Mouse (Mus musculus): ENCODE measurements around the gene Lmcd1. TPM values are rescaled to one million over a fixed set of nuclear protein-coding genes. Genes with fewer than 3 reads are reported as not detected.

Lmcd1 gene
- total and polyA plus RNA-seq, 3 experiments: 0.64 to 4.8 (median 2.3) TPM

- H3K4me3 ChIP-seq (replicated peaks in 1 of 3; ENCODE audit: low read depth in 2 of 3, low read length in 2 of 3, poor library complexity in 1 of 3): no peak overlapping the region
- H3K4me2 ChIP-seq (ENCODE audit: insufficient read depth, low read depth, poor library complexity, severe bottlenecking): no peak overlapping the region
- no peaks in the 10 kb centered on the region for H3K79me2 ChIP-seq (replicated peaks; ENCODE audit: control insufficient read depth, extremely low read depth, insufficient read depth, poor library complexity, severe bottlenecking)
- no peaks in the 10 kb centered on the region for H3K27me3 ChIP-seq (replicated peaks)
- H3K36me3 ChIP-seq (replicated peaks in 1 of 2; ENCODE audit: control insufficient read depth in 1 of 2, insufficient read depth in 1 of 2, low read length in 1 of 2): no peaks in the 10 kb centered on the region
- no peak overlapping the region for H3K27ac ChIP-seq (ENCODE audit: insufficient read depth, low read depth)
- peaks cover 15% of the 10 kb centered on the region for H3K9me3 ChIP-seq (replicated peaks; ENCODE audit: low read length)
- no peak for DNase-seq (ENCODE audit: extremely low read depth)
- peaks cover 0 to 7% of the 10 kb centered on the region in 2 experiments; a peak in 1 of 4 replicates for H3K4me1 ChIP-seq (ENCODE audit: control insufficient read depth in 1 of 2, insufficient read depth in 2 of 2)
- H3K9ac ChIP-seq (ENCODE audit: insufficient read depth, low read depth): no peak overlapping the region
- in situ Hi-C loops (cut with MboI; ENCODE audit: low pct_ligation_motif_present, low pct_unique_long_range_greater_than_20kb, low sequenced_read_pairs) (no loop called here), dilution Hi-C loops (cut with MboI; ENCODE audit: extremely low pct_ligation_motif_present, extremely low pct_unique_long_range_greater_than_20kb, low sequenced_read_pairs) (no loop called here)
- no peak for TF ChIP-seq JUND (conservative IDR thresholded peaks at IDR 0.05; ENCODE audit: low read depth, low read length)
- no peak for TF ChIP-seq USF1 (IDR thresholded peaks at IDR 0.05; ENCODE audit: low read depth, low read length)
- TF ChIP-seq GABPA (IDR thresholded peaks at IDR 0.05; ENCODE audit: insufficient replicate concordance, low read depth, low read length): no peak
- TF ChIP-seq MAFK (IDR thresholded peaks at IDR 0.05; ENCODE audit: insufficient replicate concordance, low read length): no peak
- no peak for TF ChIP-seq ZKSCAN1 (IDR thresholded peaks at IDR 0.05; ENCODE audit: borderline replicate concordance, low read depth, low read length)
- no peak for TF ChIP-seq ELF1 (IDR thresholded peaks at IDR 0.05; ENCODE audit: low read depth, low read length)
- no peak for TF ChIP-seq USF2 (conservative IDR thresholded peaks at IDR 0.05; ENCODE audit: low read depth, low read length)
- no peak for TF ChIP-seq SIN3A (IDR thresholded peaks at IDR 0.05; ENCODE audit: low read length)
- no peak for TF ChIP-seq RCOR1 (conservative IDR thresholded peaks at IDR 0.05; ENCODE audit: low read depth, low read length)
- no peak for TF ChIP-seq EP300 (IDR thresholded peaks at IDR 0.05; ENCODE audit: low read length)
- TF ChIP-seq IRF4 (IDR thresholded peaks at IDR 0.05; ENCODE audit: low read depth, low read length): no peak
- TF ChIP-seq POLR2AphosphoS2 (IDR thresholded peaks at IDR 0.05; ENCODE audit: low read depth, low read length): no peak
- TF ChIP-seq MYC (IDR thresholded peaks at IDR 0.05; ENCODE audit: low read depth, low read length): no peak
Measured at GRCm38 (mm10) chr6:112255388-112256225, 18.0 kb upstream of the Lmcd1 start.

- TF ChIP-seq RCOR1 (conservative IDR thresholded peaks at IDR 0.05; ENCODE audit: low read depth, low read length): no peak
- dilution Hi-C loops (cut with MboI; ENCODE audit: extremely low pct_ligation_motif_present, extremely low pct_unique_long_range_greater_than_20kb, low sequenced_read_pairs) (no loop called here), in situ Hi-C loops (cut with MboI; ENCODE audit: low pct_ligation_motif_present, low pct_unique_long_range_greater_than_20kb, low sequenced_read_pairs) (no loop called here)
- Histone ChIP-seq H3K4me3 (replicated peaks in 1 of 3; ENCODE audit: low read depth in 2 of 3, low read length in 2 of 3, poor library complexity in 1 of 3) (no peak overlapping the region), H3K79me2 (replicated peaks; ENCODE audit: control insufficient read depth, extremely low read depth, insufficient read depth, poor library complexity, severe bottlenecking) (no peaks in the 10 kb centered on the region), H3K36me3 (replicated peaks in 1 of 2; ENCODE audit: control insufficient read depth in 1 of 2, insufficient read depth in 1 of 2, low read length in 1 of 2) (no peaks in the 10 kb centered on the region), H3K9me3 (replicated peaks; ENCODE audit: low read length) (peaks cover 13% of the 10 kb centered on the region), H3K9ac (ENCODE audit: insufficient read depth, low read depth) (no peak overlapping the region), H3K4me1 (ENCODE audit: control insufficient read depth in 1 of 2, insufficient read depth in 2 of 2) (peaks cover 0 to 7% of the 10 kb centered on the region in 2 experiments; a peak in 1 of 4 replicates), H3K27me3 (replicated peaks) (no peaks in the 10 kb centered on the region), H3K27ac (ENCODE audit: insufficient read depth, low read depth) (no peak overlapping the region), H3K4me2 (ENCODE audit: insufficient read depth, low read depth, poor library complexity, severe bottlenecking) (no peak overlapping the region)
- DNase-seq (ENCODE audit: extremely low read depth): no peak
Measured at GRCm38 (mm10) chr6:112256599-112256998, 17.0 kb upstream of the Lmcd1 start.
